Mouse (Mus musculus): Measurements from ENCODE around the gene Ap5z1.

Ap5z1 gene

DNA sequence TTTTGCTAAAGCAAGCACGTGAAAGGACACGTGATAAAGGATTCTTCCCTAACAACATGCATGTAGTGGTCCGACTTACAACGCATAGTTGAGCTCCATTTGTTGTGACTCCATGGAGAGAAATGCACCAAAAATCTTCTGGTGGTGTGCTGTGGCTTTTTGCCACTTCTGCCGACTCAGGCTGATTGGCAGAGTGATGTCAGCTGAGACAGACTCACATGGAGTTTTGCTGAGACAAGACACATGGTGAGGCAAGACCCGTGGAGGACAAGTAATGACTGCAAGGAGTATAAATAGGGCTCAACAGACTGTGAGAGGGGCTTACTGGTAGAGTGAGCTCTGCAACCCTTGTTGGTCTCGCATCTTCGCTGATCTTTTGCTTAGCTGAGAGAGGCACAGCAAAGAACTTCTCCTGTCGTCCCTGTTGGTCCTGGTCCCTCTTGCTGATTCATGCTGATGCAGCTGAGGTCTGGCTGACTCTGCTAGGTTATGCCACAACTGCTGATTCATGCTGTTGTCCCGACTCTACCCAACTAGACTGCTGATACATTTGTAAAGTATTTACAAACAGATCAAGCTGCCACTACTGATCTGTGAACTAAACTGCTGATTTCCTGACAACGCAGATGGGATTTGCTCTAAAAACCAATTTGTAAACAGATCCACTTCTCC is 57.6 kb downstream of the Ap5z1 start:
- DNase-seq (ENCODE audit: low spot score): no peak

DNA sequence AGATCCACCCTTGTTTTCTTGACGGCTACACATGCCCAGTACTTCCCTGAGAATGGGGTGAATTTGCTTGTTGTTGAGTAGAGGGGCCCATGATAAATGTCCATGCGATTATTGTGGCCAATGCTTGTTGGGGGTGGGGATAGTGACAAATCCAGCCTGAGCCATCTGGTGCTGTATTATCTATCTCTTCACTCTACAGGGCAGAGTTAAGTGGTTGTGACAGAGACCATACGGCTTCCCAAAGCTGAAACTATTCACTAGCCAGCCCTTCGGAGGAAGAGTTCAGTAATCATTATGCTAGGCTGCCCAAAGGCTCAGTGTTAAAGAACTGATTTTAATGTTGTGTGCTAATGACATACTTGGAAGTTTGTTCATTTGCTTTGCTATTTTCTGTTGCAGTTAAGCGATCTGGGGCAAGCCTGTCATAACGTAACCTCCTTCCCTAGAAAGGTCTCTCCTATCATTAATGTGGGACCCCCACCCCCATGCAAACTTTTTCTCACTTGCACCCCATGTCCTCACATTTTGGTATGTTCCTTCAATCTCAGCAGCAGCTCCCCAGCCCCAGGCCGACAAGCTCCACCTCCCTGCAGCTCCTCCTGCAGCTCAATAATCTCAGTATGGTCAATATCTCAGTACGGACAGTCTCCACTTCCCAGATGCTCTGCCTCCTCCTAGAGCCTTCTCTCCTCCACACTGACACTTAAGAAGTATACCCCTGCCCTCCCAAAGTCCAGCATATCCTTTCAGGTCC is 61.1 kb downstream of the Ap5z1 start:
- DNase-seq (ENCODE audit: low spot score): no peak

Data from ovary, postnatal 36 days (tissue).